In genomic region chr9:71004631-71005030, GRCm38 (mm10) we compare ENCODE assay signal across 18 mouse cellular contexts. TPM values are rescaled to one million over a fixed set of nuclear protein-coding genes. Genes with fewer than 3 reads are reported as not detected.
A peak's percentile ranks its signal among the peaks of the same experiment; 100 is the strongest.
DNase-seq lines count a peak whose midpoint lies in the region; TF ChIP-seq lines count a peak whose summit lies in the region.
"Had no signal": no experiment of that assay in that cellular context is flagged by ENCODE, and none has a peak within 500 bp of the region (broad histone marks: within the 10 kb centered on the region; RNA-seq: fewer than 3 reads in every experiment).

No protein-coding gene starts in this region.

- no peak for TF ChIP-seq CTCF in brain, embryonic 14.5 days (IDR thresholded peaks at IDR 0.05; ENCODE audit: borderline replicate concordance, extremely low read depth, insufficient read depth, insufficient read length)

- no peak for TF ChIP-seq POLR2A in brain, embryonic 14.5 days (IDR thresholded peaks at IDR 0.05; ENCODE audit: borderline replicate concordance, extremely low read depth, insufficient read depth, insufficient read length, poor library complexity, severe bottlenecking)

- DNase-seq in ES-CJ7 (ENCODE audit: low read depth, low spot score), result peak; percentile 6
- DNase-seq in brain, embryonic 14.5 days (ENCODE audit: low read depth), result peak; percentile 28
- DNase-seq in retina, postnatal 1 day, result peak; percentile 71
- DNase-seq in cerebellum, postnatal 25 days, result no peak
- DNase-seq in thymus, postnatal 14 days, result no peak
- DNase-seq: adrenal gland, adult 8-10 months; adrenal gland, postnatal 14 days; adrenal gland, postnatal 36 days; cerebellum, adult 11 months; cerebellum, adult 18-20 months; cerebellum, adult 8-10 months; cerebellum, adult 9-11 months; cerebellum, postnatal 14 days had no signal

RNA-seq across cellular contexts. Expression of gene Lipc, which starts 52.6 kb away (rescaled TPM):
- 0.09 and 0.16 TPM in 2 replicates for polyA plus RNA-seq in brain, embryonic 14.5 days (2012; rRNA removed)
- polyA plus RNA-seq: C2C12; embryonic facial prominence, embryonic 10.5 days; embryonic facial prominence, embryonic 12.5 days; forebrain, embryonic 12.5 days; G1E had no signal

Comparison
In these comparisons a context has a peak if more than half of its experiments do, and no peak if none do; other contexts are left out.
1. DNase-seq: peak in ES-CJ7 (single experiment), brain, embryonic 14.5 days (single experiment) and retina, postnatal 1 day (single experiment); none in cerebellum, postnatal 25 days (0 of 2) and thymus, postnatal 14 days (single experiment).